Mouse (Mus musculus) B cell, adult 2 months (primary cell): ENCODE data around the gene Irf5.

Experiments
- DNase-seq, 2 experiments: peaks; one replicate each; pipeline ENCODE4 v3.0.0; 2022

The Irf5 gene

GRCm38 (mm10) chr6:29526281-29527251 lies at the start of gene Irf5:
Gene Irf5 (plus strand): TSS chr6:29526625.
- DNase-seq: peak; percentile 68 to 77

DNA sequence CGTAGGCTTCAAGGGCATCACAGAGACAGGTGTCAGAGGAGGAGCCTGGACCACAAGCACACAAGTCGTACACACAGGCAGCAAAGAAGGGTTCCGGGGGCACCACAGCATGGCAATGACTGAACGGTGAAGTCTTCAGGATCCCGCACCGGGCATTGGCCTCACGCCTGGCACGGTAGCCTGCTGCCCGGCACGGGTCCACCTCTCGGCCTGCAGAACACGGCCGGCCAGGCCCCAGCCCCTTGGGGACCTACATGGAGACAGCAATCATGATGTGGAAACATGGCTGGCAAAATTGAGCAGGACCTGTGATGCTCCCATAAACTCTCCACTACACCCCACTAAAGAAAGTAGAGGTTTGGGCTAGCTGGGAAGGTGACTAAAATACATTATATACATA lies 43.7 kb upstream of the Irf5 start:
- no peak for DNase-seq

DNA sequence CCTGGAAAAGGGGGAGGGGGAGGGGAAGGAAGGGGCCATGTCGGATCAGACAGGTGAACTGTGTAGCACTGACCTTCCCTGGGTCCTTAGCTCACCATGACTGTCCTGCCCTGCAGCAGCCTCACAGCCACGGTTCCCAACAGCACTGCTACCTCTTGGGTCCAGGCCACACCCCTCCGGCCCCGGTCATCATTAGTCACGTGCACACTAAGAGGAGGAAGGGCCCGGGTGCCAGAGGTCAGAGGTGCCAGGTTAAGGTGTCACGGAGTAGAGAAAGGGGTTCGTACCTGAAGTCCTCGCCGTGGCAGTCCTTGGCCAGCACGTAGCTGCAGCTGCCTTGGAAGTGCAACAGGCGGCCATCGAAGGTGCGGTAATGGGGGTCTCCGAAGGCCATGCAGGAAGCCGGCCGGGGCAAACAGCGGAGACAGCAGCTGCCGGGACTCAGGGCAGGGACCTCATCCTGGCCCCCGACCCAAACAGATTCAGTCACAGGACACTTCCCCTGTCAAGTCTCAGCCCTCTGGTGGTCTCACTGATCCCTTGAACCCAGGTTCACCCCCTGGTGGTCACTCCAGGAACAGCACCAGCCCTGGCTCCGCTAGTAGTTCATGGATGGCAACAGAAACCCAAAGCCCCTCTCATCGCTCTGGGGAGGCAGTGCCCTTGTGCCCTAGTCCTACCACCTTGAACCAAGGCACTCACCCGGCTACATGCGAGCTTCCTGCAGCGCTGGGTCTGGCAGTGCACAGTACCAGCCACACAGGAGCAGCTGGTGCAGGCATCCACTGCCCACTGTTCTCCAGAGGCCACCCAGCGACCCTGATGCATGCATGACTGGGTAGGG lies 41.5 kb upstream of the Irf5 start:
- peak; percentile 82 to 84 for DNase-seq

DNA sequence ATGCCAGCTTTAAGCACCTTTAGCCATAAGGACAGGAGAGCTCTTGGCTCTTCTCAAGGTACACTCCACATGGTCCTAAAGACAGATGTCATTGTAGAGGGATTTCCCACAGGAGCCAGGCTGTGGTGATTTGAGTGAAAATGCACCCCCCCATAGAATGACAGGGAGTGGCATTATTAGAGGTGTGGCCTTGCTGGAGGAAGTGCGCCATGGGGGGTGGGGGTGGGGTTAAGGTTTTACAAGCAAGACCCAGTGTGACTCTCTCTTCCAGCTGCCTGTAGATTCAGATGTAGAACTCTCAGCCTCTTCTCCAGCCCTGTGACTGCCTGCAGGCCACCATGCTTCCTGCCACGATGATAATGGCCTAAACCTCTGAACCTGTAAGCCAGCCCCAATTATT lies 40.5 kb upstream of the Irf5 start:
- no peak for DNase-seq

DNA sequence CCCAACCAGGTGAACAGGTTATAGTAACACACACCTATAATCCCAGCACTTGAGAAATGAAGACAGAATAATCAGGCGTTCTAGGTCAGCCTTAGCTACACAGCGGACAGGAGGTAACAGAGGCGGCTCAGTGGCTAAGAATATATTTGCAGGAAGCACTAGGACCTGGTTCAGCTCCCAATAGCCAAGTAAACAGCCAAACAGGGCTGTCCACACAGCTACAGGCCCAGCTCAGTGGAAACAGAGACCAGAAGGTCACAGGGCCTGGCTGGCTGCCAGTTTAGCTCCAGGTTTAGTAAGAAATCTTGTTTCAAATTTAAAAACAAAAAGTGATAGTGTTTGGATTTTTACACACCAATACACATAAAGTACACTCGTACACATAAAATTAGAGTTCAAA lies 32.3 kb upstream of the Irf5 start:
- no peak for DNase-seq

DNA sequence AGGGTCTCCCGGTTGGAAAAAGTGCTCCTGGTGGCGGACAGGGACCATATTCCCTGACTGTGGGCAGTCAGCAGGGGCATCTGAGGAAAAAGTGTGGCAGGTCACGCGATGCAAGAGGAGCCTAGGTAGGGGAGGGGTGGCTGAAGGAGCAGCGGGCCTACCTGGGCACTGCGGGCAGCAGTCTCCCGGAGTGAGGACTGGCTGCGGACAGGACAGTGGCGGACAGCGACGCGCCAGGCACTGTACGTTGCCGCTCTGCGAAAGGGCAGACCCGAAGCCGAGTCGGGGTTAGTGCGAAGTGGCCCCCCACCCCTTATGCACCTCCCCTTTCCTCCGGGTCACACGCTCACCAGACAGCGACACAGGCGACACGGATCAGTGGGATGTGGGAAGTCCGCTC lies 30.2 kb upstream of the Irf5 start:
- no peak for DNase-seq

- DNase-seq: no peak
Measured at GRCm38 (mm10) chr6:29497791-29498190, 28.6 kb upstream of the Irf5 start.

DNA sequence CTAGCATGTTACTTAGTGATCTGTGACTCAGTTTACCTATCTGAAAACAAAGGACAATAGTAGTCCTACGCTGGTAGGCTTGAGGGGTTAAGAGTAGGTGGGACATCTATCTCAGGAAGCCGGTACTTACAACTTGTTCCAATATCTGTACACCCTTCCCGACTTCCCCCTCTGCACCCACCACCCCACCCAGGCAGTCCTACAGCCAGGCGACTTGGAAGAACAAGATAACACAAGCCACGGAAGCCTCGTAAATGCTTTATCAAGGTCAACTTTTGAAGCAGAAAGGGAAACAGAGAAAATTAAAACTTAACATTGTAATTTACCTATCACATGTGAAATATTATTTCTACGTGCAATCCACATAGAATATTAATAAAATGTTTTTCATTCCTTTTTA lies 26.2 kb upstream of the Irf5 start:
- no peak for DNase-seq

GRCm38 (mm10) chr6:29500810-29501209 lies 25.6 kb upstream of the Irf5 start:
- no peak for DNase-seq

GRCm38 (mm10) chr6:29501599-29501998 lies 24.8 kb upstream of the Irf5 start:
- DNase-seq: no peak

GRCm38 (mm10) chr6:29505493-29505892 lies 20.9 kb upstream of the Irf5 start:
- peak; percentile 36 to 42 for DNase-seq

GRCm38 (mm10) chr6:29506834-29507233 lies 19.6 kb upstream of the Irf5 start:
- DNase-seq: no peak

DNA sequence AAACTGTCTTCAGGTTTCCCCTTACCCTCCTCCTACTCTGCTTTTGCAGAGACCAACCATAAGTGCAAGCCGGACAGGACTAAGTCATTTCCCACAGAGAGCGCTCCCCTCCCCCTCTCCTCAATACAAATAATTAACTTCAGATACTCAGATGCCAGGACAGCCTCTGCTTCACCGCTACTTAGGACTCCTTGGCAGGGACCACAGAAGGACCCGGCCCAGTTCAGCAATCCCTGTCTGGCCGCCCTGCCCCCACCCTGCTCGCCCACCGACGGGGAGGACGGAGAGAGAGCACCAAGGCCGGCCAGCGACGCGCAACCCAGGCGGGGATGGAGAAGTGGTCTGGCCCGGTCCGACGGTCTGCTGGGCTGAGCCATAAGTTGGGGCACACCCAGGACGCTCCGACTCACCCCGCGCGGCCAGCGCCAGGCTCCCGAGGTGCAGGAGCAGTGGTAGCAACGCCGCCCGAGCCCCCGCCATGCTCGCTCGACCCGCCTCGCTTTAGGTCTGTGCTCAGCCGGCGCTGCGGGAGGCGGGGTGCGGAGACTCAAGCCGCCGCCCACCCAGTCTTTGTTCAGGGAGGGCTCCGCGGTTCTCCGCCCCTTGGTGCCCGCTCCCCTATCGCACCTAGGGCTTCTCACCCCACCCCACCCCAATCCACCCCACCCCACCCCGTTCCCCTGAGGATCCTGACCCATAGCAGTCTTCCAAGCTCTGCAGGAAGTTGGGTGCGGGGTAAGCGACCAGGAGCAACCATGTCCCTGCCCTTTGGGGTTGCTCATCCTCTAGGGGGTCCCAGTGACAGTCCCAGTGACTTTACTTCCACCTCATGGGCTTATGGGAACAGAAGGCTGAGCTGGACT lies 18.7 kb upstream of the Irf5 start, which contains the start of gene Kcp:
Gene Kcp, minus strand, starts transcription at position 506 of the 863 bp plus-strand sequence.
- DNase-seq: peak; percentile 16 to 23

GRCm38 (mm10) chr6:29509086-29509485 lies 17.3 kb upstream of the Irf5 start:
- no peak for DNase-seq

DNA sequence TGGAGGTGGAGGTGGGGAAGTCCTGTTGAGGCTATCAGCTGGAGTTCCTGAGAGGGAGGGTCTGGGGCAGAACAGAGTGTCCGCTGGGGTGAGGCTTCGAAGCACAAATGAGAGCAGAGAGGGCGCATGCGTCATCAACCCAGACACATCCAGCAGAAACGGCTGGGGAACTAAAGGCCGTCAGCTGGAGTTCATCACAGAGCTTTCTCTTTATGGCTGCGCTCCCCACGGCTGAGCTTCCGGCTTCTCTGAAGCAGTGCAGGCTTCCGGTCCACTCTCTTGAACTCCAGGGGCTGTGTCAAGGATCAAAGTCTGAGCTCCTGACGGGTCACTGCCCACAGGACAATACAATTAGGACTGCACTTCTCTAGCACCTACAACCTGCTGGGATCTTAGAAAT lies 13.1 kb upstream of the Irf5 start:
- DNase-seq: peak; percentile 38 to 44

DNA sequence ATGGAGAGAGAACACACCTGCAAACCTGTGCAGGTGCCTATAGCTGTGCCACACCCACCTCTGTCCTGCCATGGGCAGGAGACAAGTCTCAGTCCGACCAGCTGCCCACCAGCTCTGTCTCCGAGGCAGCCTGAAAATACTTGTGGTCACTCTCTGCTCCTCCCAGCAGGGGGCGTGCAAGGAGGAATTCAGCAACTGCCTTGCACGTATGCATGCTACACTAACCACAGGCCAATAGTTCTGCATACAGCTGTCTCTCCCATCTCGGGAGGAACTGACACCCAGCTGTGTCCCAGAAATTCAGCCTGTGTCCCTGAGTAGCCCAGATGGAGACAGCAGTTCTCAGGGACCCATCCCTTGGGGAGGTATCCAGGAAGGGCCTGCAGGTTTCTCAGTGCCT lies 9.3 kb upstream of the Irf5 start:
- DNase-seq: peak; percentile 92 to 93

DNA sequence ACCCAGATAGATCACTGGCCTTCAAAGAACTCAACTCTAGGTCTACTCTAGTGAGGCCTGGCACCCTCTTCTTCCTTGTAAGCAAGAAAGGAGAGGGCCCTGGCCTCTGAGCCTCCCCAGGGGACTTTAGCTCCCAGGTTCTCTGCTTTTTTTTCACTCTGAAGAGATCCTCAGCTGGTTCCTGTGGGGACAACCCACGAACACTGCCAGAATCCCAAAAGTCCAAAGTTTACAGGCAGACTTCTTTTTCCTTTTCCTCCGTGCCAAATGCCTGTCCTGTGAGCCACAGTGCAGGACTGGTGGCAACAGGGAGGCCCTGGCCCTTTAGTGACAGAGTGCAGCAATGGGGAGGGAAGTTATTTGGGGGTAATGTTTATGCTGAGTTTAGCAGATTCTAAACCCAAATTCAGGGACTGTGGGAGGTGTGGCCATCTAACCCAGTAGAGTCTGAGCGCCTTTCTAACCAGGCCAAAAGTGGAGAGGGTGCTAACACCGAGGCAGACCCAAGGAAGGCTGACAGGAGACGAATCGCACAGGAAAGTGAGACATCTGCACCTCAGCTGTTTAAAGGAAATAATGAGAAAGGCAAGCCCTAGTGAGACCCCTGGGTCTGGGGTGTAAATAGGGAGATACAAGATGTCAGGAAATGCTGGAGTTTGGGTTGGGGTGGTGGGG lies 3.7 kb upstream of the Irf5 start:
- no peak for DNase-seq

GRCm38 (mm10) chr6:29523301-29524033 lies 3.0 kb upstream of the Irf5 start:
- peak; percentile 56 to 63 for DNase-seq

- DNase-seq: peak; percentile 82 to 88
Measured at GRCm38 (mm10) chr6:29524034-29524489, 2.4 kb upstream of the Irf5 start.

- peak; percentile 80 for DNase-seq
Measured at GRCm38 (mm10) chr6:29525256-29525655, 1.2 kb upstream of the Irf5 start.
